Mouse (Mus musculus) hindbrain, embryonic 13.5 days (tissue): Measurements from ENCODE around the gene Ywhag. TPM values are rescaled to one million over a fixed set of nuclear protein-coding genes. Genes with fewer than 3 reads are reported as not detected.

Experiments used
- ATAC-seq: fragments of 200-750 bp; cut with Nextera tagmentation; 2 replicates; pipeline ENCODE4 v1.8.0; 2017; ENCODE audit warnings: moderate TSS enrichment; ENCODE audit not compliant: low FRiP score
- H3K27ac ChIP-seq: fragments of 300-500 bp; sonication (generic); 2 replicates; pipeline ENCODE4 v1.5.1; 2015; ENCODE audit warnings: inconsistent platforms, mild to moderate bottlenecking, moderate library complexity
- H3K27me3 ChIP-seq: fragments of 300-500 bp; sonication (generic); 2 replicates; pipeline ENCODE4 v1.6.1; 2015; ENCODE audit warnings: mild to moderate bottlenecking, inconsistent platforms
- H3K36me3 ChIP-seq: fragments of 300-500 bp; sonication (generic); 2 replicates; pipeline ENCODE4 v1.6.1; 2015; ENCODE audit warnings: mild to moderate bottlenecking, inconsistent platforms
- H3K4me1 ChIP-seq: fragments of 300-500 bp; sonication (generic); replicated peaks from 2 replicates; pipeline ENCODE4 v1.6.1; 2015; ENCODE audit warnings: inconsistent platforms
- H3K4me2 ChIP-seq: fragments of 300-500 bp; sonication (generic); 2 replicates; pipeline ENCODE4 v1.6.1; 2015; ENCODE audit warnings: inconsistent platforms, mild to moderate bottlenecking, moderate library complexity
- H3K4me3 ChIP-seq: fragments of 300-500 bp; sonication (generic); 2 replicates; pipeline ENCODE4 v1.5.1; 2015; ENCODE audit warnings: mild to moderate bottlenecking, inconsistent platforms
- H3K9ac ChIP-seq: fragments of 300-500 bp; sonication (generic); 2 replicates; pipeline ENCODE4 v1.6.1; 2015; ENCODE audit warnings: mild to moderate bottlenecking, inconsistent platforms
- H3K9me3 ChIP-seq: fragments of 300-500 bp; sonication (generic); 2 replicates; pipeline ENCODE4 v1.6.1; 2016; ENCODE audit warnings: inconsistent platforms
- WGBS: fragments of 180-500 bp; shearing (Covaris S2); methylation state at CpG from one replicate; pipeline ENCODE4 v1.1.7; 2015; 5-methylcytosine and 5-hydroxymethylcytosine counted together
- polyA plus RNA-seq: library from polyadenylated mRNA; unstranded; fragments of >200 nt; fragmentation: Nextera tagmentation; extraction: Ambion mirVana; gene quantifications from 2 replicates; pipeline ENCODE4 v1.2.1, GENCODE M21; 2015

Ywhag gene
- polyA plus RNA-seq, 1 experiment from 2014 or later, result 646 TPM

DNA sequence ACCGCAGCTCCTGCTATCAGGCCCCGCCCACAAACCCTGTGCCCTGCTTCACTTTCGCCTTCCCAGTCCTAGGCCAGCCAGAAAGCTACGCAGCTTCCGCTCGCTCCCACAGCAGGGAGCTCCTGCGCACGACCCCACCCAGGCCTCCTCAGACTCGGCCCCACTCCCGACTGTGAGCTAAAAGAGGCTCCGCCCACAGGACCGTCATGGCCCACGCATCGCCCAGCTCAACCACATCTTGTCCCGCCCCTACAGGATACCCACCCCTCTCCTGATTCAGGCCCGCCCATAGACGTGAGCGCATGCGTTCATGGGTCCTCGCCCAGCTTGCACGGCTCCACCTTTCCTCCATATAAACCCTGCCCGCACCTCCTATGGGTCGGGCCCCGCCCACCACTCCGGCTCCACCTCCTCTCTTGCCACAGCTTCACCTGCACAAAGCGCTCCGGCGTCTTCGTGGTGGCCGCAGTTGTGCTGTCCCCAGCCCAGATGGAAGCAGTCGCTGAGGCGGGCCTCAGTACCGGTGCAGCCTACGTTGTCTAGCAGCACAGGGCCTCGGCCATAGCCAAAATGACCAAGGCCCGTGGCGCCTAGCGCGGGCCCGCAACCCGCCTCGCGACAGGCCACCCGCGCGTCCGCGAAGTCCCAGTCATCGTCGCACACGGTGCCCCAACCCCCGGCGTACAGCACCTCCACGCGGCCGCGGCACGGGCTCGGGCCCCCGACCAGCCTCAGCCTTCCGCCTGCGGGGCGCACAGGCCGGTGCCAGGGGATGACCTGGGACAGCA is 28.3 kb upstream of the Ywhag start:
- peaks cover 29% of the 10 kb centered on the region for H3K4me1 ChIP-seq
- no peaks in the 10 kb centered on the region for H3K9me3 ChIP-seq
- ATAC-seq, result peak; percentile 97
- H3K36me3 ChIP-seq, result no peaks in the 10 kb centered on the region
- H3K4me3 ChIP-seq, result peak overlapping the region; percentile 59
- H3K4me2 ChIP-seq, result peak overlapping the region; percentile 91
- H3K27me3 ChIP-seq, result 0 out of 2 replicates have a peak, but pooled peaks cover 9% of the 10 kb centered on the region
- WGBS, result under 1% methylated on average over 62 of the region's 64 CpGs
- peak overlapping the region; percentile 98 for H3K27ac ChIP-seq
- H3K9ac ChIP-seq, result peak overlapping the region; percentile 94

GRCm38 (mm10) chr5:135962125-135962491 is 27.7 kb upstream of the Ywhag start:
- H3K27me3 ChIP-seq, result 0 out of 2 replicates have a peak, but pooled peaks cover 9% of the 10 kb centered on the region
- no peaks in the 10 kb centered on the region for H3K9me3 ChIP-seq
- H3K4me3 ChIP-seq, result peak overlapping the region; percentile 59
- ATAC-seq, result no peak
- H3K27ac ChIP-seq, result peak overlapping the region; percentile 98
- no peaks in the 10 kb centered on the region for H3K36me3 ChIP-seq
- peak overlapping the region; percentile 63 for H3K9ac ChIP-seq
- peaks cover 31% of the 10 kb centered on the region for H3K4me1 ChIP-seq
- H3K4me2 ChIP-seq, result peak overlapping the region; percentile 91
- 1% methylated on average over 11 of the region's 11 CpGs for whole genome bisulfite sequencing

- H3K4me2 ChIP-seq, result peak overlapping the region; percentile 91; the same call in 1 of the 2 replicates
- 96% methylated on average over 15 of the region's 15 CpGs for WGBS
- no peak for ATAC-seq
- H3K36me3 ChIP-seq, result no peaks in the 10 kb centered on the region
- H3K9ac ChIP-seq, result no peak overlapping the region
- no peak overlapping the region for H3K4me3 ChIP-seq
- H3K27me3 ChIP-seq, result 0 out of 2 replicates have a peak, but pooled peaks cover 9% of the 10 kb centered on the region
- H3K4me1 ChIP-seq, result peaks cover 39% of the 10 kb centered on the region
- H3K27ac ChIP-seq, result peak overlapping the region; percentile 98
- no peaks in the 10 kb centered on the region for H3K9me3 ChIP-seq
Measured at GRCm38 (mm10) chr5:135960909-135961635, 26.7 kb upstream of the Ywhag start.

- H3K9me3 ChIP-seq, result no peaks in the 10 kb centered on the region
- ATAC-seq, result no peak
- 0 out of 2 replicates have a peak, but pooled peaks cover under 1% of the 10 kb centered on the region for H3K27me3 ChIP-seq
- no peak overlapping the region for H3K4me2 ChIP-seq
- H3K27ac ChIP-seq, result no peak overlapping the region
- H3K4me1 ChIP-seq, result peaks cover 34% of the 10 kb centered on the region
- H3K9ac ChIP-seq, result no peak overlapping the region
- H3K4me3 ChIP-seq, result no peak overlapping the region
- no peaks in the 10 kb centered on the region for H3K36me3 ChIP-seq
- WGBS, result 94% methylated on average over 7 of the region's 7 CpGs
Measured at GRCm38 (mm10) chr5:135959911-135960310, 25.5 kb upstream of the Ywhag start.

GRCm38 (mm10) chr5:135958367-135958766 is 24.0 kb upstream of the Ywhag start:
- H3K4me2 ChIP-seq, result peak overlapping the region; percentile 54; the same call in 1 of the 2 replicates
- H3K27me3 ChIP-seq, result no peaks in the 10 kb centered on the region
- no peak overlapping the region for H3K4me3 ChIP-seq
- H3K9ac ChIP-seq, result no peak overlapping the region
- peak overlapping the region; percentile 89 for H3K27ac ChIP-seq
- 87% methylated on average over 4 of the region's 4 CpGs for WGBS
- peaks cover 33% of the 10 kb centered on the region for H3K4me1 ChIP-seq
- no peak for ATAC-seq
- no peaks in the 10 kb centered on the region for H3K36me3 ChIP-seq
- no peaks in the 10 kb centered on the region for H3K9me3 ChIP-seq

GRCm38 (mm10) chr5:135957207-135957974 is 23.0 kb upstream of the Ywhag start:
- no peaks in the 10 kb centered on the region for H3K9me3 ChIP-seq
- H3K9ac ChIP-seq, result peak overlapping the region; percentile 59
- H3K4me3 ChIP-seq, result peak overlapping the region; percentile 35
- H3K27me3 ChIP-seq, result no peaks in the 10 kb centered on the region
- peaks cover 28% of the 10 kb centered on the region for H3K4me1 ChIP-seq
- H3K4me2 ChIP-seq, result peak overlapping the region; percentile 54
- H3K27ac ChIP-seq, result peak overlapping the region; percentile 89
- ATAC-seq, result peak; percentile 73
- WGBS, result 8% methylated on average over 28 of the region's 28 CpGs
- no peaks in the 10 kb centered on the region for H3K36me3 ChIP-seq

DNA sequence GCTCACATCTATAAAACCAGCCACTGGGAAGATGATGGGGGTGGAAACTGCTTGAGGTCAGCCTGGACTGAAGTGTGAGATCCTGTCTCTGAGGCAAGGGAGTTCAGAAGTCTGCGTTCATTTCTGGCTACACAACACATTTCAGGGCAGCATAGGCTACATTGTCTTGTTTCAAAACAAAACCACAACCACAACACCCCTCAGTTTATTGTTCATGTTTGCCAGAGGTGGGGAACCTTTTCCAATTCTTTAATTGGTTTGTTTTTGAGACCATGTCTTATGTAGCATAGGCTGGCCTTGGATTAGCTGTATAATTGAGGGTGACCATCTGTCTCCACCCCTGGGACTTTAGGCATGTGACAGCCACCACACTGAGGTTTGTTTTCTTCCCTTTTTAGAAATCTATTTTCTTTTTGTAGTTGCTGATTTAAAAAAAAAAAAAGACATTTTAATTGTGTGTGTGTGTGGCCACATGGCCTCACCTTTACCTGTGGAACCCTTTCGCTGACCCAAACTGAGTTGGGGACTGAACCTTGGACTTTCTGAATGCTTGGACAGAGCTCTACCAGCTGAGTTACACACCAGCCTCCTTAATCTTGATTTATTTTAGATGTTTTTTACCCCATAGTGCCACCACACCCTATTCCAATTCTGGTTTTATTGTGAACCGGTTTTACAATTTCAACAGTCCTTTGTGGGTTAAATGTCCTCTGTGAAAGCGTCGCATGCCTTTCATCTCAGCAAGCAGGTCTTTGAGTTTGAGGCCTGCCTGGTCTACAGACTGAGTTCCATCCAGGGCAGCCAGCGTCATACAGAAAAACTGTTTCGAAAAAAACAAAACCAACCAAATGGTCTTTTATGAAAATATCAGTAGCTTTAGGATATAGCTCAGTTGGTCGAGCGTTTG is 22.1 kb upstream of the Ywhag start:
- H3K27ac ChIP-seq, result peak overlapping the region; percentile 89
- peak overlapping the region; percentile 54 for H3K4me2 ChIP-seq
- H3K27me3 ChIP-seq, result no peaks in the 10 kb centered on the region
- H3K9me3 ChIP-seq, result no peaks in the 10 kb centered on the region
- no peaks in the 10 kb centered on the region for H3K36me3 ChIP-seq
- 84% methylated on average over 9 of the region's 9 CpGs for WGBS
- peak overlapping the region; percentile 59; the same call in 1 of the 2 replicates for H3K9ac ChIP-seq
- ATAC-seq, result no peak
- no peak overlapping the region; the same call in 1 of the 2 replicates for H3K4me3 ChIP-seq
- peaks cover 21% of the 10 kb centered on the region for H3K4me1 ChIP-seq

- WGBS, result 83% methylated on average over 2 of the region's 2 CpGs
- Histone ChIP-seq H3K36me3 (no peaks in the 10 kb centered on the region), H3K4me1 (peaks cover 11% of the 10 kb centered on the region), H3K4me2 (no peak overlapping the region), H3K9me3 (no peaks in the 10 kb centered on the region), H3K27ac (no peak overlapping the region), H3K27me3 (no peaks in the 10 kb centered on the region), H3K4me3 (no peak overlapping the region), H3K9ac (no peak overlapping the region)
- ATAC-seq, result no peak
Measured at GRCm38 (mm10) chr5:135952830-135953229, 18.4 kb upstream of the Ywhag start.

GRCm38 (mm10) chr5:135951660-135952059 is 17.2 kb upstream of the Ywhag start:
- no peak for ATAC-seq
- no peak overlapping the region for H3K9ac ChIP-seq
- 0 out of 2 replicates have a peak, but pooled peaks cover 3% of the 10 kb centered on the region for H3K4me1 ChIP-seq
- no peak overlapping the region for H3K4me3 ChIP-seq
- H3K9me3 ChIP-seq, result no peaks in the 10 kb centered on the region
- H3K4me2 ChIP-seq, result no peak overlapping the region
- H3K27me3 ChIP-seq, result no peaks in the 10 kb centered on the region
- H3K27ac ChIP-seq, result no peak overlapping the region
- H3K36me3 ChIP-seq, result no peaks in the 10 kb centered on the region
- 97% methylated on average over 2 of the region's 2 CpGs for WGBS

DNA sequence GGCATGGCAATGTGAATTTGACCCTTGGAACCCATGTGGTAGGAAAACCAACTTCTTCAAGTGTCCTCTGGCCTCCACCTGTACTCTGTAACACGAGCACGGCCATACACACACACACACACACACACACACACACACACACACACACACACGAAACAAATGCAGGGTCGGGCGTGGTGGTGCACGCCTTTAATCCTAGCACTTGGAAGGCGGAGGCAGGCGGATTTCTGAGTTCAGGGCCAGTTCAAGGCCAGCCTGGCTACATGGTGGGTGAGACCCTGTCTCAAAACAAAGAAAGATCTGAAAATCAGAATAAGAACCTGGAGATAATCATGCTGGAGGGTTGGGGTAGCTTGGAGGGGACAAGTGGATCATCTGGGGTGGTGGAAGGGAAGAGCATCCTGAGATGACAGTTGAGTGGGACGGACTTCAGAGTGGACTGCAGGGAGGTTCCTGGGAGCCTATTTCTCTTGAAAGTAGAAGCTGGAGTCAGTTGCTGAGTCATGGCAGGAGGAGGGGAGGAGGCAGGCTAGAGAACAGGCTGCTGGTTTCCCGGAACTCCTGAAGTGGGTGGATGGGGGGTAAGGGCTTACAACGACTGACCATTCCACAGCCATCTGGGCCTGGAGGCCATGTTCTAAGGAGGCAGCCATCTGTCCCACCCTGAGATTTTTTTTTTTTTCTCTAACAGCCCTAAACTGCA is 16.4 kb upstream of the Ywhag start:
- 85% methylated on average over 11 of the region's 11 CpGs for WGBS
- Histone ChIP-seq H3K27ac (no peak overlapping the region), H3K9me3 (no peaks in the 10 kb centered on the region), H3K36me3 (no peaks in the 10 kb centered on the region), H3K9ac (no peak overlapping the region), H3K27me3 (no peaks in the 10 kb centered on the region), H3K4me2 (no peak overlapping the region), H3K4me1 (peaks cover 3% of the 10 kb centered on the region), H3K4me3 (no peak overlapping the region)
- no peak for ATAC-seq

DNA sequence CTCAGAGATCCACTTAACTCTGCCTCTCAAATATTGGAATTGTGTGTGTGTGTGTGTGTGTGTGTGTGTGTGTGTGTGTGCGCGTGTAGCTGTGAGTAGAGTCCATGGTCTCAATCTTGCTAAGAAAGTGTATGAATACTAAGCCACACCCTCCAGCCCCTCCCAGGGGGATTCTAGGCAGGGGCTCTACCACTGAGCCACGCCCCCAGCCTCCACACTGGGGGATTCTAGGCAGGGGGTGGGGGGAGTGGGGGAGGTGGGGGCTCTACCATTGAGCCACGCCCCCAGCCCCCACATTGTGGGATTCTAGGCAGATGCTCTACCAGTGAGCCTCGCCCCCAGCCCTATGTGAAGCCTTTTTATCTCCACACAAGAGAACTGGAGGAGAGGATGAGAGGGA is 12.2 kb upstream of the Ywhag start:
- Histone ChIP-seq H3K4me2 (no peak overlapping the region), H3K9me3 (no peaks in the 10 kb centered on the region), H3K36me3 (no peaks in the 10 kb centered on the region), H3K4me3 (no peak overlapping the region), H3K9ac (no peak overlapping the region), H3K4me1 (peaks cover 4% of the 10 kb centered on the region), H3K27me3 (no peaks in the 10 kb centered on the region), H3K27ac (no peak overlapping the region)
- ATAC-seq, result 0 out of 2 replicates have a peak, but pooled peaks have one; percentile 10
- WGBS, result 61% methylated on average over 5 of the region's 5 CpGs
